Mouse (Mus musculus): ENCODE data around the gene Jmjd6. TPM values are rescaled to one million over a fixed set of nuclear protein-coding genes. Genes with fewer than 3 reads are reported as not detected.

Gene Jmjd6
- total and polyA plus RNA-seq, 3 experiments, result 106 to 116 (median 109) TPM

DNA sequence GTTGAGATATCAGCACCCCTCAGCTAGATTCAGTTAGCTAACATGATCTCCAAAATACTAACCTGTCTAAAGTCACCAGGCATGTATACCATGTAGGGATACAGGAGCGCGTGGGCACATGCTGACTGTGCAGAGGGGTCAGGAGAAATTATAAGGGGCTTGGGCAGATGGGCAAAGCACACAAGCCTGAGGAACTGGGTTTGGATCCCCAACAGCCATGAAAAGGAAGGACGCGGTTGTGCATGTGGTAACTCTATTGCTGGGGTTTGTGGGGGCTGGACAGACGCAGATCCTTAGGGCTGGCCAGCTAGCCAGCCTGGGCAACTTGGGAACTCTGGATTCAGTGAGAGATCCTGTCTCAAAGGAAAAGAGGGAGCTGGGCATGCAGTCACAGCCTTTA, 25.7 kb downstream of the Jmjd6 start:
- DNase-seq (ENCODE audit: extremely low read depth), result no peak
- H3K9ac ChIP-seq (ENCODE audit: insufficient read depth, low read depth), result no peak overlapping the region
- no peaks in the 10 kb centered on the region for H3K79me2 ChIP-seq (replicated peaks; ENCODE audit: control insufficient read depth, extremely low read depth, insufficient read depth, poor library complexity, severe bottlenecking)
- H3K4me3 ChIP-seq (replicated peaks in 1 of 3; ENCODE audit: low read depth in 2 of 3, low read length in 2 of 3, poor library complexity in 1 of 3), result no peak overlapping the region
- peaks cover 9 to 17% of the 10 kb centered on the region in 2 experiments for H3K4me1 ChIP-seq (ENCODE audit: control insufficient read depth in 1 of 2, insufficient read depth in 2 of 2)
- H3K27me3 ChIP-seq (replicated peaks), result no peaks in the 10 kb centered on the region
- no peaks in the 10 kb centered on the region for H3K36me3 ChIP-seq (replicated peaks in 1 of 2; ENCODE audit: control insufficient read depth in 1 of 2, insufficient read depth in 1 of 2, low read length in 1 of 2)
- TF ChIP-seq SMC3 (IDR thresholded peaks at IDR 0.05; ENCODE audit: low read depth, low read length) (no peak), CTCF (conservative IDR thresholded peaks at IDR 0.05 in 1 of 2, IDR thresholded peaks at IDR 0.05 in 1 of 2; ENCODE audit: low read depth in 2 of 2, low read length in 2 of 2) (no peak), MYC (IDR thresholded peaks at IDR 0.05; ENCODE audit: low read depth, low read length) (no peak), ZMIZ1 (IDR thresholded peaks at IDR 0.05; ENCODE audit: low read depth, low read length) (no peak), MXI1 (IDR thresholded peaks at IDR 0.05; ENCODE audit: low read depth, low read length) (no peak), RCOR1 (conservative IDR thresholded peaks at IDR 0.05; ENCODE audit: low read depth, low read length) (no peak), EP300 (IDR thresholded peaks at IDR 0.05; ENCODE audit: low read length) (no peak), NELFE (IDR thresholded peaks at IDR 0.05; ENCODE audit: low read depth, low read length) (no peak), JUND (conservative IDR thresholded peaks at IDR 0.05; ENCODE audit: low read depth, low read length) (no peak), MAX (IDR thresholded peaks at IDR 0.05; ENCODE audit: low read length) (no peak), MEF2A (IDR thresholded peaks at IDR 0.05; ENCODE audit: borderline replicate concordance, low read depth, low read length) (no peak), E2F4 (IDR thresholded peaks at IDR 0.05; ENCODE audit: insufficient replicate concordance, low read depth, low read length) (no peak)
- H3K4me2 ChIP-seq (ENCODE audit: insufficient read depth, low read depth, poor library complexity, severe bottlenecking), result no peak overlapping the region
- no peak overlapping the region for H3K27ac ChIP-seq (ENCODE audit: insufficient read depth, low read depth)
- no peaks in the 10 kb centered on the region for H3K9me3 ChIP-seq (replicated peaks; ENCODE audit: low read length)
- dilution Hi-C loops (cut with MboI; ENCODE audit: extremely low pct_ligation_motif_present, extremely low pct_unique_long_range_greater_than_20kb, low sequenced_read_pairs) (no loop called here), in situ Hi-C loops (cut with MboI; ENCODE audit: low pct_ligation_motif_present, low pct_unique_long_range_greater_than_20kb, low sequenced_read_pairs) (no loop called here)

DNA sequence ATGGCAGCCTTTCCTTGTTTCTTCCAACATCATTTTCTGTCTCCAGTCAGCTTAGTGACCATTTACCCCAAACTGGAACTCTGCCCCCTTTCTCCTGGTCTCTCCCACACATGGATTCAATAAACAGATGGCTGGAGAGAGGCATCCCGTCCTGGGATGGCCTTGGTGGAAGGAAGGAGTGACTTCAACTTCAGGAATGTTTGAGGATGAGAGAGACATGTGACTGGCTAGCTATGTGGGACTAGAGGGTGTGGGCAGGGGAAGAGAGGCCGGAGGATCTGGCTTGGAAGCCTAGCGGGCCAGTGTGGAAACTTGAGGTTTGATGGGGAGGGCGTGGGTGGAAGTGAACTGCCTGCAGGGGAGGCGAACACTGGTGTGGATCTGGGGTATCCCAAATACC, 26.5 kb downstream of the Jmjd6 start:
- no peak overlapping the region for H3K4me2 ChIP-seq (ENCODE audit: insufficient read depth, low read depth, poor library complexity, severe bottlenecking)

More for the DNA sequence above, 26.5 kb downstream of the Jmjd6 start:
- H3K36me3 ChIP-seq (replicated peaks in 1 of 2; ENCODE audit: control insufficient read depth in 1 of 2, insufficient read depth in 1 of 2, low read length in 1 of 2), result no peaks in the 10 kb centered on the region
- no peak overlapping the region for H3K9ac ChIP-seq (ENCODE audit: insufficient read depth, low read depth)
- peaks cover 9 to 18% of the 10 kb centered on the region in 2 experiments for H3K4me1 ChIP-seq (ENCODE audit: control insufficient read depth in 1 of 2, insufficient read depth in 2 of 2)
- DNase-seq (ENCODE audit: extremely low read depth), result no peak
- H3K4me3 ChIP-seq (replicated peaks in 1 of 3; ENCODE audit: low read depth in 2 of 3, low read length in 2 of 3, poor library complexity in 1 of 3), result no peak overlapping the region
- no peak overlapping the region for H3K27ac ChIP-seq (ENCODE audit: insufficient read depth, low read depth)
- in situ Hi-C loops (cut with MboI; ENCODE audit: low pct_ligation_motif_present, low pct_unique_long_range_greater_than_20kb, low sequenced_read_pairs) (no loop called here), dilution Hi-C loops (cut with MboI; ENCODE audit: extremely low pct_ligation_motif_present, extremely low pct_unique_long_range_greater_than_20kb, low sequenced_read_pairs) (no loop called here)
- H3K79me2 ChIP-seq (replicated peaks; ENCODE audit: control insufficient read depth, extremely low read depth, insufficient read depth, poor library complexity, severe bottlenecking), result no peaks in the 10 kb centered on the region
- TF ChIP-seq CHD1 (IDR thresholded peaks at IDR 0.05; ENCODE audit: low read depth, low read length) (no peak), NELFE (IDR thresholded peaks at IDR 0.05; ENCODE audit: low read depth, low read length) (no peak), POLR2A (IDR thresholded peaks at IDR 0.05; ENCODE audit: low read depth, low read length) (no peak), POLR2AphosphoS2 (IDR thresholded peaks at IDR 0.05; ENCODE audit: low read depth, low read length) (no peak), TCF12 (IDR thresholded peaks at IDR 0.05; ENCODE audit: low read depth, low read length) (no peak), CTCF (conservative IDR thresholded peaks at IDR 0.05 in 1 of 2, IDR thresholded peaks at IDR 0.05 in 1 of 2; ENCODE audit: low read depth in 2 of 2, low read length in 2 of 2) (no peak), MAZ (IDR thresholded peaks at IDR 0.05; ENCODE audit: low read depth, low read length) (no peak), ZNF384 (IDR thresholded peaks at IDR 0.05; ENCODE audit: low read depth, low read length) (no peak)
- H3K27me3 ChIP-seq (replicated peaks), result no peaks in the 10 kb centered on the region
- no peaks in the 10 kb centered on the region for H3K9me3 ChIP-seq (replicated peaks; ENCODE audit: low read length)

All from CH12.LX (cell line).